Mouse (Mus musculus): ENCODE results near the gene Ctdspl.

DNA sequence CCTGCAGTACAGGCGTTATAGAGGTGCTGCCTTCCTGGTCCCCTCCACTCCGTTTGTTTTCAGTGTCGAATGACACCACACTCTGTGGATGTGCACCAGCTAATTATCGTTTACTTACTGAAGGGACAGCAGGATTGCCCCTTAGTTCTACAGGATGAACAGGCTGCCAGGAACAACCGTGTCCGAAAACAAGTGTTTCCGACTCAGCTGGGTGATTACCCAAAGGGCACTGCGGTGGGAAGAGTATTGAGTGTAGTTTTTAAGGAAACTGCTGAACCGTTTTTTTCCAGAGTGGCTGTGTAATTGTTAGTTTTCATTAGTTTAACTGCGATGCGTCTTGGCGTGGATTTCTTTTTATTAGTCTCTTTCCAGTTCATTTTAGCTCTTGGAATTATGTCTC, 9.8 kb downstream of the Ctdspl start:
- TF ChIP-seq CTCF (IDR thresholded peaks at IDR 0.05) (no peak), EP300 (IDR thresholded peaks at IDR 0.05) (no peak)
